Mouse (Mus musculus) kidney, postnatal 25 days (tissue): ENCODE data around the gene Olfml2a.

Source experiments
- DNase-seq, 2 experiments: peaks; one replicate each; pipeline ENCODE4 v3.0.0; 2021; ENCODE audit warnings: mixed read lengths in 2 of 2

The Olfml2a gene

GRCm38 (mm10) chr2:38939047-38939446, 7.3 kb downstream of the Olfml2a start:
- DNase-seq = no peak

- DNase-seq = no peak
These were observed 9.6 kb downstream of the Olfml2a start for GRCm38 (mm10) chr2:38941426-38941825.

GRCm38 (mm10) chr2:38941898-38942297, 10.1 kb downstream of the Olfml2a start:
- no peak for DNase-seq

GRCm38 (mm10) chr2:38943161-38943560, 11.4 kb downstream of the Olfml2a start:
- no peak for DNase-seq

GRCm38 (mm10) chr2:38943977-38944376, 12.2 kb downstream of the Olfml2a start:
- DNase-seq = no peak

- peak in 1 of 2 experiments; percentile 28 for DNase-seq
These were observed 12.8 kb downstream of the Olfml2a start for GRCm38 (mm10) chr2:38944460-38945161.

DNA sequence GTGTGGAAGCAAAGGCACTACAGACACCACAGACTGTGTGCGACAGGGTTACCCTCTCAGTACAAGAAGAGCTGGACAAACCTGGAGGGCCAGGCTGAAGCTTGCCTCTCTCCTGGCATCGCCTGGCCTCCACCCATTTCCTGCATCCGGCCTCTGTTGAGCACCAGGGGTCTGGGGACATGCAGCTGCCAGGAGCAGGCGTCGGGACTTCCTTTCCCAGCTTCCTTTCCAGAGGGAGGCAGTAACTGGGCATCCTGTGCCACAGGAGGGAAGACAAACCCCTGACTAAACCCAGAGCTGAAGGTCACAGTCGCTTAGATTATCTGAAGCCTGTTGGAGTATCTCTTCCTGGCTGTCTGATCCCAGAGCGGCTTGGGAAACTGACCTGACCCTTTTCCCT, 15.8 kb downstream of the Olfml2a start:
- DNase-seq = peak; percentile 44 to 80

DNA sequence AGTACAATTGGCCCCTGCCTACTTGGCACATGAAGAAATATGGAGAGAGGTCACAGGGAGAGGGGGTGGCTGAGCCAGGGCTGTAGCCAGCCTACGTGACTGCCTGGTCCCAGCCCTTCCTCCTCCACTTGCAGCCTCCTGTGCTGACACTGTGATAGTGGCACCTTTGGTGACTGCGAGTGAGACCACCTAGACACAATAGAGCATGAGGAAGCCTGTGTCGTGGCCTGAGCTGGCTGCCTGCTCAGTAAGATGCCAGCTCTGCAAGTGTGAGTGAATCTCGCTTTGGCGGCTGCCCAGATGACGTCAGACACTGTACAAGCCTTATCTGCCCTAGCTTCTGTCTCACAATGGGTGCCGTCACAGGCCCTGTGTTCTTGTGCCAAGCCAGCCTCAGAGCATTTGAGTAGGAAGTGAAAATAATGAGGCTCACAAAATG, 18.5 kb downstream of the Olfml2a start:
- peak; percentile 85 to 90 for DNase-seq

GRCm38 (mm10) chr2:38953152-38953883, 21.5 kb downstream of the Olfml2a start:
- DNase-seq = peak; percentile 9 to 69

GRCm38 (mm10) chr2:38956062-38956461, 24.3 kb downstream of the Olfml2a start:
- no peak for DNase-seq

GRCm38 (mm10) chr2:38957671-38958223, 26.0 kb downstream of the Olfml2a start:
- no peak for DNase-seq

DNA sequence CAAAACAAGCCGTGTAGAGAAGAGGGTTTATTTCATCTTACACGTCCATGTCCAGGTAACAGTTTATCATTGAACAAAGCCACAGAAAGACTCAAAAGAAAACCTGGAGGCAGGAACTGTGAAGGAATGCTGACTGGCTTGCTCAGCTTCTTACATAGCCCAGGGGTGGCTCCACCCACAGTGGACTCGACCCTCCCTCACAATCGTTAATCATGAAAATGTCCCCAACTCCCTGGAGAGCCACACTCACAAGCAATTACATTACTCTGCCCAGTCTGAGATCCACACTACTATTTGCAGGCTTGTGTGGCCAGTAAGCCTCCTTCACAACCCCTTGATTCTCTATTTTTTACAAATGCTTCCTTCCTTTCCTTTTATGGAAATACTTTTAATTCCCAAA, 32.4 kb downstream of the Olfml2a start:
- no peak for DNase-seq

DNA sequence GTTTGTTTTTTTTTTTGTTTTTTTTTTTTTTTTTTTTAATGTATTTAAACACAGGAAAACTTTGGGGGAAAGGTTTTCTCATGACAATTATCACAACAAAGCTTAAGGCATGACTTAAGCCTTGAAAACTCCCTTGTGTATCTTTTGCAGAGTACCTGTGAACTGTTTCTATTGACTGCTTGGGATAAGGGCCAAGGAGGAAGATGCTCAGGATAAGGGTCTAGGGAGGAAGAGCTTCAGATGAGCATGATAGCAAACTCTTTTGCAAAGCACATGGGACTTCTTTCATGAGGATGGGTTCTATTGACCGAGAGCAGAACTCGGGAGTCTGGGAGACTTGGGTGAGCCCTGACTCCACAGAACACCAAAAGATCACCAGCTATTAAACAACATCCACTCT, 37.9 kb downstream of the Olfml2a start:
- no peak for DNase-seq

DNA sequence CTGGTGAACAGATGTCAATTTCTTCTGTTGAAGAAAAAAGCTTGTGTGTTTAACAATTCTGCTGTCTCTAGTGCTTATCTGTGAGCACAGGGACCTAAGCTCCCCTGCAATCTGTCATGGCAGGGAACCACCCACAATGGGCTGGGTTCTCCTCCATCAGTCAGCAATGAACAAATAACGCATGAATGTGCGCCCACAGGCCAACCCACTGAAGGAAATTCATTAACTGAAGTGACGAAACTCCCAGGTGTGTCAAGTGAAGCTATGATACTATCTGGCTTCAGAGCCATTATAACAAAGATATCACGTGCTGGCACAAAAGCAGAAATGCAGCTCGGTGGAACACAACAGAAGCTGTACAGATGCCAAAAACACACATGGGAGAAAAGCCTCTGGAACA, 38.3 kb downstream of the Olfml2a start:
- DNase-seq = no peak

DNA sequence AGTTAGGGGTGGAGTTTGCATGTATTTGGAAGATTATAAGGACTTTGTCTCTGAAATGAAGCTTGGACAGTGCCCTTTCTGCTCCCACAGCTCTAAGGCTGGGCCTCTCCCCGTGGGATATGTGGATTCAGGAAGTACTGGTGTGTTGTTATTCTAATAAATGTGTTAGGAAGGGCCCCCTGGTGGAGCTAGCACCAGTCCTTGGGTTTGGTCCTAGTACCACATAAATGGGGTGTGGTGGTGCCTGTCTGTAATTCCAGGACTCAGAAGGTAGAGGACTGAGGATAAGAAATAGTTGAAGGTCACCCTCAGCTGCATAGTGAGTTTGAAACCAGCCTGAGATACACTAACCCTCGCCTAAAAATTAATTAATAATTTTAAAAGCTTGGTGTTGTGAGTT, 41.4 kb downstream of the Olfml2a start:
- DNase-seq = no peak

DNA sequence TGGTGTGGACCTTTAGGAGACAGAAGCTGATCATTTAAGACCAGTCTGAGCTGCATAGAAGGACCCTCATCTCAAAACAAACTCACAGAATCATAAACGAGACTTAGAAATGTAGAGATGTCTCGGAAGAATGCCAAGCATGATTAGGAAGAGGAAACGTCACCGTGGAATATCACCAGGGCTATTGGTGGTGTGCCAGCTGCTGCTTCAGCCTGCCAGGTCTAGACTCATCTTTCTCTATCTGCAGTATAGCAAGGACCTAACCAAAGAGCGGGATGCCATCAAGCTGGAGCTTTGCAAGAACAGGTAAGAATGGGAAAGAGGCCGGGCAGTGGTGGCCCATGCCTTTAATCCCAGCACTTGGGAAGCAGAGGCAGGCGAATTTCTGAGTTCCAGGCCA, 41.9 kb downstream of the Olfml2a start:
- DNase-seq = peak in 1 of 2 experiments; percentile 36

DNA sequence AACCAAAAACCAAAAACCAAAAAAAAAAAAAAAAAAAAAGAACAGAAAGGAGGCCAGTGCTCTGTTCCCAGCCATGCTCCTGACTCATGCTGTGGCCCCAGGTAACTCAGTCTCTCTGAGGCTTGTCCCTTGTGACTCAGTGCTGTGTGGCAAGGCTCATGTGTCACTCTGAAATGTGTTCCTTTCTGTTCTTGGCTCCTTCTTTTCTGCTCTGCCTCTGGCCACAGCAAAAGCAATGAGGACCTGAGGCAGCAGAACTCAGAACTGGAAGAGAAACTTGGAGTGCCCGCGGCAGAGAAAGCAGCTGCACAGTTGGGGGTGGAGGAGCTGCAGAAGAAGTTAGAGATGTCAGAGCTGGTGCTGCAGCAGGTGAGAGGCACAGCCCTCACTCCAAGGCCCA, 42.4 kb downstream of the Olfml2a start:
- no peak for DNase-seq

DNA sequence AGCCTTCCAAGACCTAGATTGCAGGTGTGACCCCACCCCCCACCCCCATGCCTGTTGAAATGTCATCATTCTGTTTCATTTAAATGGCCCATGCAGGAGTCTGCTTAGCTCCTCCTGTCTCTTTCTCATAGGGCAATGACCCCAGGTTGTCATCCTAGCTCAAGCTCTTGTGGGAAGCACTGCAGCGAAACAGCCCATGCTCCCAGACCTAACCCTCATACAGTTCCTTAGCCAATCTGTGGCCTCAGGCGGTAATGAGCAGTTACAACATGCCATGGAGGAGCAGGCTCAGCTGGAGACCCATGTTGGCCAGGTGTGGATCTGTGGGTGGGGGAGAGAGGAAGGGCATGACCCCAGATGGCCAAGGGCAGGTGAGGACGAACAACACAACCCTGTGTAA, 43.4 kb downstream of the Olfml2a start:
- DNase-seq = no peak

DNA sequence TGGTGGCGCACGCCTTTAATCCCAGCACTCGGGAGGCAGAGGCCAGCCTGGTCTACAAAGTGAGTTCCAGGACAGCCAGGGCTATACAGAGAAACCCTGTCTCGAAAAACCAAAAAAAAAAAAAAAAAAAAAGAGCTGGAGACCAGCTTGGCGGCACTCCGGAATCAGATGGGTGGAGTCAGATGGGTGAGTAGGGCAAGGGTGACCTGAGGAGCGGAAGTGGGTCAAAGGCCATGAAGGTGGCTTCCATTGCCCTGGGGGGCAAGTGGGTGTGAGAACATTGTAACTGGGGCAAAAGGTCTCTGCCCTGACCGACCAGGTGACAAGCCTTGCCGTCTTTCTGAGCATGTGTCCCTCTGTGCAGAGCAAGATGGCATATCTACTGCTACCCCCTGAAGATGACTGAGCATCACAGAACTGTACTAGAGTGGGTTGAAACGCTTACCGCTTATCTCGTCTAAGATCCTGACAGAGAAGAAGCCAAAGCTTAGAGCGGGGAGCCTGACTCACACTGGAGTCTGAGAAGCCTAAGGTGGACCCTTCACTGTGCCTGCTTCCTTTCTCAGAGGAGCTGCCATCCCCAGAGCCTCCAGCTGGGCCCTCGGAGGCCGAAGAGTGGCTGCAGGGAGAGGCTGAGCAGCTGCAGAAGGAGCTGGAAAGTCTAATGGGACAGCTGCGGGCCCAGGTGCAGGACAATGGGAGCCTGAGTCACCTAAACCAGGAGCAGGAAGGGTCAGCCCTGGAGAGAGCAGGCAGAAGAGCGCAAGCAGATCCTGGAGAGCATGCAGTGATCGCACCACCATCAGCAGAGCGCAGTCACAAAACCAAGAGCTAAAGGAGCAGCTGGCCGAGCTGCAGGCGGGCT, 44.4 kb downstream of the Olfml2a start:
- DNase-seq = no peak

DNA sequence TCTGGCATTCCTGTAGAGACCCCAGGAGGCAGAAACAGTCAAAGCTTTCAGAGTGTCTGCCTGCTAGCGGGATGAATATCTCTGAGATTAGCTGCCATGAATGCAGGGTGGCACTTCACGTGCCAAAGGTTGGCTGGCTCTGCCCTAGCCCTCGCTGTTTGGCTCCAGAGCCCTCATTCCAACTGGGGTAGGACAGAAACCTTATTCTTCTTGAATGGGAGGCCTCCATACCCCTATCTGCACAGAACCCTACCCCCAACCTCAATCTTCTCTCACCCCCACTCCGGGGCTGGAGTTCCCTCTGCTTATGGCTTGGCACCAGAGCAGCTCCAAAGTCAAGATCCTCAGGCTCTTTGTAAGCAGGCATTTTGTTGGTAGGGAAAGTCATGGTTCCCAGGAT, 46.1 kb downstream of the Olfml2a start:
- DNase-seq = no peak

DNA sequence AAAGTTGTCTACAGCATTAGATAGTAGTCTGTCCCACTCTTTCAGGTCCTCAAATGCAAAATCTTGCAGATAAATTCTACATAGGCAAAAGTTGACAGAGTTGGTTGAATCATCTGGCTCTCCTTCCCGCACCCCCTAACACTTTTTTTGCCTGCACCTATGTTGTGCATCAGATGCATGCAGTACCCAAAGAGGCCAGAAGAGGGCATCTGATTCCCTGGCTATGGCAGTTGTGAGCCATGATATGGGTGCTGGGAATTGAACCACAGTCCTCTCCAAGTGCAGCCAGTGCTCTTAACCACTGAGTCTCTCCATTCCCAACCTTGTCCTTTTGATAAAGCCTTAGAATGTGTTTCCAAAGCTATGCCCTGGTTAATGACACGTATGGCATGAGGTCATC, 51.7 kb downstream of the Olfml2a start:
- no peak for DNase-seq

DNA sequence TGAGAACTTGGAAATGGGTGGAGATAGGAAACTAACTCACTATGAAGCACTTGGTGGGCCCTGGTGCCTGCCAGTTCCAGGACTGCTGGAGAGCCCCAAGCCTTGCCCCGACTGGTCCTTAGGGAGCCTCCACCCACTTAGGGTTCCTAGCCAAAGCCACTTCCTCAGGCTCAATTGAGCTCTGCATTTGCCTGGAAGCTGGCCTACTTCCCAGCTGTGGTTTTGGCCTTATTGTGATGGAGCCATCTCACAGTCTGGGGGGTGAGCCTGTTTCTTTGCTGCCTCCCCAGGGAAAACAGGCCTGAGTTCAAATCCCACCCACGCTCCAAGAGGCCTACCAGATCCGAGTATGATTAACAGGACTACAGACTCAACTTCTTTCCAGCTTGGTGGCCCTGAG, 54.8 kb downstream of the Olfml2a start:
- DNase-seq = peak; percentile 53 to 65

GRCm38 (mm10) chr2:38987371-38987770, 55.6 kb downstream of the Olfml2a start:
- no peak for DNase-seq
